Mouse (Mus musculus) frontal cortex, postnatal 10 days (tissue): ENCODE measurements around the gene Mtfp1.
"Not testable (repeated sequence)": the region's sequence is repeated elsewhere in the genome, so short reads cannot be mapped to it uniquely, and the experiment has no call there.

ENCODE experiments used
- DNase-seq, 2 experiments: peaks; one replicate each; pipeline ENCODE4 v3.0.0; 2022; ENCODE audit warnings: low spot score in 2 of 2, mixed read lengths in 1 of 2

The Mtfp1 gene

DNA sequence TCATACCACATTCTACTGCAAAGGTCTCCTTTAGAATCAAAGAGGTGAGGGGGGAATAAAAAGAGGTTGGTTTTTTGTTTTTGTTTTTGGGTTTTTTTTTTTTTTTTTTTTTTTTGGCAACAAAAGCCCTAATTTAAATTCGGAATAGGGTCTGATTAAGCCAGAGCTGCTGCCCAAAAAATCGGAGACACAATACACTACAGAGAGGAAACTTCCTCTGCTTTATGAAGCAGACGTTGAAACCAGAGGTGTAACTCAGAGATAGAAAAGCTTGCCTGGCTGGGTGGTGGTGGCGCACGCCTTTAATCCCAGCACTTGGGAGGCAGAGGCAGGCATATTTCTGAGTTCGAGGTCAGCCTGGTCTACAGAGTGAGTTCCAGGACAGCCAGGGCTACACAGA, 19.3 kb upstream of the Mtfp1 start:
- not testable (repeated sequence) for DNase-seq

DNA sequence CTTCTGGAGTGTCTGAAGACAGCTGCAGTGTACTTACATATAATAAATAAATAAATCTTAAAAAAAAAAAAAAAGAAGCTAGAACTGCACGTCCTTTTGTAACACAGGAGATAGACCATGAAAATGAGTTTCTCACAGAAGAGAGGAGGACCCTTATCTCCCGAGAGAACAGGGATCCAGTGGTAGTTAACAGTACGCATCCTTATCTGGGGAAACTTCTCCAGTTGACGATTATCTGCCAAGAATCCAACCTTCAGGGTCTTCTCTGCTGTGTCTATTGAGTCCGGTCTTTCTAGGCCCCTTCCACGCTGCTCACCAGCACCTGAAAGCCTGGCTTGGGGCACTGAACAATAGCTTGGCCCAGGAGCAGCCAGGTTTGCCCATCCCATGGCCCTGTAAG, 18.7 kb upstream of the Mtfp1 start:
- DNase-seq: no peak

- DNase-seq: no peak
Measured at GRCm38 (mm10) chr11:4113496-4113895, 18.3 kb upstream of the Mtfp1 start.

GRCm38 (mm10) chr11:4112861-4113260, 17.6 kb upstream of the Mtfp1 start:
- DNase-seq: no peak

GRCm38 (mm10) chr11:4112033-4112432, 16.8 kb upstream of the Mtfp1 start:
- DNase-seq: no peak

- DNase-seq: no peak
Measured at GRCm38 (mm10) chr11:4108691-4109090, 13.4 kb upstream of the Mtfp1 start.

DNA sequence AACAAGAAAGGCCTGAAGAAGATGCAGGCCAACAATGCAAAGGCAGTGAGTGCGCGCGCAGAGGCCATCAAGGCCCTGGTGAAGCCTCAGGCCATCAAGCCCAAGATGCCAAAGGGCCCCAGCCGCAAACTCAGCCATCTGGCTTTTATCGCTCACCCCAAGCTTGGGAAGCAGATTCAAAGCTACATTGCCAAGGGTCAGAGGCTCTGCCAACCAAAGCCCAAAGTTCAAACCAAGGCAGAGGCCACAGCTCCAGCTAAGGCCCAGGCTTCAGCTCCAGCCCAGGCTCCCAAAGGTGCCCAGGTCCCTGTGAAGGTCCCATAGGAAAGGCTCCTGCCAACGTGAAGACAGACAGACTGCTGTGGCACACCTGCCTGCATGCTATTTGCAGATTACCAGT, 12.7 kb upstream of the Mtfp1 start:
- DNase-seq: not testable (repeated sequence)

DNA sequence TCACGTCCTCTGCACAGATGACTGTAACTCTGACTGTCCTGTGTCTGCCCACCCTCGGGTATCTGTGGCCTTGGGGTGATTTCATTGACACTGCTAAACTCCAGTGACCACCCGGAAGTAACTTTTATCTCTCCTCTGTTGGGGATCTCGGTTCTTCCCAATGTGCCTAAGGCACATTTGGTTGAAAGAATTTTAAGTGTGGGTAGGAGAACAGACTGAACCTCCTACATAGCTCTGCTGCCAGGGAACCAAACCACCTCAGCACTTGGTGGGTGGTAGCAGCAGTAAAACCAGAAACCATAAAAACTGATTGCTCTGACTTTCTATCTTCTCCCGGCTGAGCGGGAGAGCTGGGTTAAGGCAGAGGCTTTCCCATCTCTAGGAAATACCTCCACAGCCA, 10.2 kb upstream of the Mtfp1 start:
- no peak for DNase-seq

GRCm38 (mm10) chr11:4104989-4105388, 9.7 kb upstream of the Mtfp1 start:
- DNase-seq: no peak

- no peak for DNase-seq
Measured at GRCm38 (mm10) chr11:4103522-4103921, 8.3 kb upstream of the Mtfp1 start.

DNA sequence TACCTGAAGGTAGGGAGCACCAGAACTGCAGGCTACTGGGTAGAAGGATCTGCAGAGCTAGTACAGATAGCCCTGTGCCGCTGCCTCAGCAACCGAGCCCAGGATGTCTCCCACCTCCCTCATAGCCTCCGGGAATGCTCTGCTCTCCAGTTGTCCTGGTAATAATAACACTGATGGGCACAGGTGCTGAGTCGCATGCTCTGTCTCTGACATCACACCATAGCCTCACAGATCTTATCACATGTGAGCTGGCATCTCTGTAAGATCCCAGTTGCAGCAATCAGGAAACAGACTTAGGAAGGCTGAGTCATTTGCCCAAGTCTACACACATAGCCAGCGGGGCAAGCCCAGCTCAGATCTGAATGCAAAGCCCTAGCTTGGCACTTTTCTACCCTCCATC, 6.6 kb upstream of the Mtfp1 start:
- DNase-seq: no peak

- no peak for DNase-seq
Measured at GRCm38 (mm10) chr11:4099447-4099846, 4.2 kb upstream of the Mtfp1 start.

DNA sequence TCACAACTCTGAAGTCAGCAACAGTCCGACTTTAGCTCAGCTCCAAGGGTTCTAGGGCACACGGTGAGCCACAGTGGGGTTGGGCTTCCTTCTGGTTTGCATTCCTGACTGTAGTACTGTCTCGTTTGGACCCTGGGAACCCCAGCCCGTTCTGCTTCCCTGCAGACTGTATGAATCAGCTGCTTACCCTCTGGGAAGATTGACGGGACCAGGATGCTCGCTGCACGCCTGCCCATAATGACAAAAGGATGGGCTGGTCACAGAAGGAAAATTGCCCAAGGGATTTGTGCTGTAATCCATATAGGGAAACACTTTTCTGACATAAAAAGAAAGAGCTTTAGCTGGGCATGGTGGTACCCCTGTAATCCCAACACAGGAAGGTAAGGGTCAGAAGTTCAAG, 3.6 kb upstream of the Mtfp1 start:
- no peak for DNase-seq

- no peak for DNase-seq
Measured at GRCm38 (mm10) chr11:4098120-4098519, 2.9 kb upstream of the Mtfp1 start.

GRCm38 (mm10) chr11:4097091-4097621, 1.9 kb upstream of the Mtfp1 start:
- no peak for DNase-seq

GRCm38 (mm10) chr11:4096054-4096984, 1.1 kb upstream of the Mtfp1 start:
- peak; percentile 97 to 98 for DNase-seq

- peak; percentile 48 to 61 for DNase-seq
Measured at GRCm38 (mm10) chr11:4094378-4095170, 671 bp downstream of the Mtfp1 start.

GRCm38 (mm10) chr11:4093459-4094377, 1.5 kb downstream of the Mtfp1 start:
- DNase-seq: peak in 1 of 2 experiments; percentile 66

- DNase-seq: peak in 1 of 2 experiments; percentile 55
Measured at GRCm38 (mm10) chr11:4087267-4087666, 8.0 kb downstream of the Mtfp1 start.

- DNase-seq: no peak
Measured at GRCm38 (mm10) chr11:4086246-4086645, 9.0 kb downstream of the Mtfp1 start.

- peak; percentile 48 to 64 for DNase-seq
Measured at GRCm38 (mm10) chr11:4083316-4084078, 11.7 kb downstream of the Mtfp1 start.
